Mouse (Mus musculus): ENCODE results near the gene Paqr9. TPM values are rescaled to one million over a fixed set of nuclear protein-coding genes. Genes with fewer than 3 reads are reported as not detected.

Gene Paqr9
- polyA plus RNA-seq, 1 experiment from 2014 or later: 1.2 TPM

- Histone ChIP-seq H3K9ac (no peak overlapping the region), H3K4me1 (no peaks in the 10 kb centered on the region), H3K36me3 (no peaks in the 10 kb centered on the region), H3K4me2 (replicated peaks) (no peak overlapping the region), H3K9me3 (replicated peaks) (no peaks in the 10 kb centered on the region), H3K27me3 (peaks cover 7% of the 10 kb centered on the region), H3K4me3 (no peak overlapping the region), H3K27ac (no peak overlapping the region)
- no peak for ATAC-seq (ENCODE audit: low FRiP score)
- WGBS: 75% methylated on average over 9 of the region's 9 CpGs
Observed at GRCm38 (mm10) chr9:95550856-95551774, 8.3 kb upstream of the Paqr9 start.

GRCm38 (mm10) chr9:95552175-95552705 is 7.2 kb upstream of the Paqr9 start:
- H3K36me3 ChIP-seq: no peaks in the 10 kb centered on the region
- no peak overlapping the region for H3K9ac ChIP-seq
- H3K27me3 ChIP-seq: peaks cover 17% of the 10 kb centered on the region
- H3K4me3 ChIP-seq: no peak overlapping the region
- H3K9me3 ChIP-seq (replicated peaks): no peaks in the 10 kb centered on the region
- H3K4me2 ChIP-seq (replicated peaks): no peak overlapping the region
- 71% methylated on average over 10 of the region's 10 CpGs for WGBS
- no peak overlapping the region for H3K27ac ChIP-seq
- no peaks in the 10 kb centered on the region for H3K4me1 ChIP-seq
- no peak for ATAC-seq (ENCODE audit: low FRiP score)

- Histone ChIP-seq H3K4me3 (no peak overlapping the region), H3K27me3 (peaks cover 33% of the 10 kb centered on the region), H3K4me2 (replicated peaks) (no peak overlapping the region), H3K4me1 (peaks cover 4% of the 10 kb centered on the region; the same call in 1 of the 2 replicates), H3K36me3 (no peaks in the 10 kb centered on the region), H3K9ac (no peak overlapping the region), H3K27ac (no peak overlapping the region), H3K9me3 (replicated peaks) (no peaks in the 10 kb centered on the region)
- WGBS: 87% methylated on average over 18 of the region's 18 CpGs
- no peak for ATAC-seq (ENCODE audit: low FRiP score)
Observed at GRCm38 (mm10) chr9:95554231-95555221, 4.9 kb upstream of the Paqr9 start.

GRCm38 (mm10) chr9:95555233-95555740 is 4.2 kb upstream of the Paqr9 start:
- 68% methylated on average over 5 of the region's 5 CpGs for WGBS
- Histone ChIP-seq H3K4me3 (no peak overlapping the region), H3K27me3 (peaks cover 39% of the 10 kb centered on the region)

GRCm38 (mm10) chr9:95556067-95556512 is 3.4 kb upstream of the Paqr9 start:
- no peak for ATAC-seq (ENCODE audit: low FRiP score)
- 92% methylated on average over 4 of the region's 4 CpGs for WGBS

More at GRCm38 (mm10) chr9:95555233-95555740, 4.2 kb upstream of the Paqr9 start:
- no peaks in the 10 kb centered on the region for H3K9me3 ChIP-seq (replicated peaks)
- H3K9ac ChIP-seq: no peak overlapping the region
- H3K36me3 ChIP-seq: no peaks in the 10 kb centered on the region
- H3K4me1 ChIP-seq: peaks cover 8% of the 10 kb centered on the region
- no peak overlapping the region for H3K27ac ChIP-seq
- H3K4me2 ChIP-seq (replicated peaks): no peak overlapping the region
- no peak for ATAC-seq (ENCODE audit: low FRiP score)

GRCm38 (mm10) chr9:95557722-95558121 is 1.7 kb upstream of the Paqr9 start:
- no peak overlapping the region for H3K4me2 ChIP-seq (replicated peaks)
- H3K9ac ChIP-seq: no peak overlapping the region
- H3K36me3 ChIP-seq: no peaks in the 10 kb centered on the region
- H3K9me3 ChIP-seq (replicated peaks): no peaks in the 10 kb centered on the region
- peaks cover 63% of the 10 kb centered on the region for H3K27me3 ChIP-seq
- peaks cover 12% of the 10 kb centered on the region for H3K4me1 ChIP-seq
- no peak overlapping the region for H3K27ac ChIP-seq
- ATAC-seq (ENCODE audit: low FRiP score): no peak
- H3K4me3 ChIP-seq: no peak overlapping the region
- 71% methylated on average over 6 of the region's 6 CpGs for WGBS

More at GRCm38 (mm10) chr9:95556067-95556512, 3.4 kb upstream of the Paqr9 start:
- Histone ChIP-seq H3K9me3 (replicated peaks) (no peaks in the 10 kb centered on the region), H3K4me3 (no peak overlapping the region), H3K27me3 (peaks cover 47% of the 10 kb centered on the region), H3K27ac (no peak overlapping the region), H3K9ac (no peak overlapping the region), H3K4me2 (replicated peaks) (no peak overlapping the region), H3K36me3 (no peaks in the 10 kb centered on the region), H3K4me1 (peaks cover 12% of the 10 kb centered on the region)

- Histone ChIP-seq H3K4me1 (peaks cover 12% of the 10 kb centered on the region), H3K9me3 (replicated peaks) (no peaks in the 10 kb centered on the region), H3K4me2 (replicated peaks) (peak overlapping the region; percentile 91), H3K27ac (no peak overlapping the region), H3K36me3 (no peaks in the 10 kb centered on the region), H3K9ac (peak overlapping the region; percentile 75; the same call in 1 of the 2 replicates), H3K27me3 (peaks cover 71% of the 10 kb centered on the region), H3K4me3 (peak overlapping the region; percentile 67)
- 12% methylated on average over 11 of the region's 11 CpGs for WGBS
- no peak for ATAC-seq (ENCODE audit: low FRiP score)
Observed at GRCm38 (mm10) chr9:95558726-95559058, 765 bp upstream of the Paqr9 start.

- H3K9ac ChIP-seq: peak overlapping the region; percentile 75
- peak overlapping the region; percentile 60 for H3K27ac ChIP-seq
- peaks cover 74% of the 10 kb centered on the region for H3K27me3 ChIP-seq
- no peaks in the 10 kb centered on the region for H3K9me3 ChIP-seq (replicated peaks)
- peak overlapping the region; percentile 67 for H3K4me3 ChIP-seq
- H3K36me3 ChIP-seq: no peaks in the 10 kb centered on the region
- H3K4me2 ChIP-seq (replicated peaks): peak overlapping the region; percentile 91
- WGBS: 16% methylated on average over 68 of the region's 78 CpGs
- peak; percentile 72 for ATAC-seq (ENCODE audit: low FRiP score)
- peaks cover 12% of the 10 kb centered on the region for H3K4me1 ChIP-seq
Observed at GRCm38 (mm10) chr9:95559936-95560735, 679 bp downstream of the Paqr9 start.

GRCm38 (mm10) chr9:95564047-95564446 is 4.6 kb downstream of the Paqr9 start:
- no peaks in the 10 kb centered on the region for H3K9me3 ChIP-seq (replicated peaks)
- ATAC-seq (ENCODE audit: low FRiP score): no peak
- H3K27ac ChIP-seq: no peak overlapping the region
- peaks cover 8% of the 10 kb centered on the region for H3K4me1 ChIP-seq
- WGBS: 78% methylated on average over 4 of the region's 4 CpGs
- H3K27me3 ChIP-seq: peaks cover 49% of the 10 kb centered on the region
- H3K4me2 ChIP-seq (replicated peaks): no peak overlapping the region
- H3K9ac ChIP-seq: no peak overlapping the region
- no peaks in the 10 kb centered on the region for H3K36me3 ChIP-seq
- no peak overlapping the region for H3K4me3 ChIP-seq

- H3K4me3 ChIP-seq: no peak overlapping the region
- peaks cover 30% of the 10 kb centered on the region for H3K27me3 ChIP-seq
- H3K9me3 ChIP-seq (replicated peaks): no peaks in the 10 kb centered on the region
- no peak overlapping the region for H3K27ac ChIP-seq
- 84% methylated on average over 10 of the region's 10 CpGs for WGBS
- no peaks in the 10 kb centered on the region for H3K36me3 ChIP-seq
- no peak for ATAC-seq (ENCODE audit: low FRiP score)
- H3K9ac ChIP-seq: no peak overlapping the region
- H3K4me2 ChIP-seq (replicated peaks): no peak overlapping the region
- H3K4me1 ChIP-seq: no peaks in the 10 kb centered on the region
Observed at GRCm38 (mm10) chr9:95566394-95566793, 6.9 kb downstream of the Paqr9 start.

GRCm38 (mm10) chr9:95566931-95567330 is 7.5 kb downstream of the Paqr9 start:
- no peaks in the 10 kb centered on the region for H3K9me3 ChIP-seq (replicated peaks)
- no peak overlapping the region for H3K4me2 ChIP-seq (replicated peaks)
- H3K36me3 ChIP-seq: no peaks in the 10 kb centered on the region
- H3K4me1 ChIP-seq: no peaks in the 10 kb centered on the region
- no peak for ATAC-seq (ENCODE audit: low FRiP score)
- peaks cover 24% of the 10 kb centered on the region for H3K27me3 ChIP-seq
- H3K27ac ChIP-seq: no peak overlapping the region
- H3K4me3 ChIP-seq: no peak overlapping the region
- WGBS: 66% methylated on average over 5 of the region's 5 CpGs
- no peak overlapping the region for H3K9ac ChIP-seq

All from hindbrain, embryonic 12.5 days (tissue).